29 mouse cellular contexts compared by ENCODE assay signal in genomic region chr11:35622736-35623135, GRCm38 (mm10).
DNase-seq lines count a peak whose midpoint lies in the region; ATAC-seq and TF ChIP-seq lines count a peak whose summit lies in the region.
"Had no signal": no experiment of that assay in that cellular context is flagged by ENCODE, and none has a peak within 500 bp of the region (broad histone marks: within the 10 kb centered on the region; RNA-seq: fewer than 3 reads in every experiment).

No protein-coding gene starts in this region.

- no peaks in the 10 kb centered on the region for H3K27me3 ChIP-seq in heart, embryonic 11.5 days (ENCODE audit: control insufficient read depth, insufficient read depth, low read length)
- no peaks in the 10 kb centered on the region for H3K27me3 ChIP-seq in heart, postnatal 0 days (ENCODE audit: control insufficient read depth, insufficient read depth, low read length)
- H3K27me3 ChIP-seq: embryonic facial prominence, embryonic 13.5 days; forebrain, embryonic 15.5 days; hindbrain, embryonic 15.5 days; intestine, embryonic 15.5 days; kidney, embryonic 15.5 days; Patski had no signal

- H3K4me2 ChIP-seq in heart, embryonic 11.5 days: no peak overlapping the region
- no peak overlapping the region for H3K4me2 ChIP-seq in heart, postnatal 0 days (ENCODE audit: low read depth, low read length)
- H3K4me2 ChIP-seq: embryonic facial prominence, embryonic 13.5 days; forebrain, embryonic 12.5 days; forebrain, embryonic 15.5 days; hindbrain, embryonic 12.5 days; hindbrain, embryonic 15.5 days; intestine, embryonic 15.5 days; kidney, embryonic 15.5 days had no signal

- no peak overlapping the region for H3K4me3 ChIP-seq in heart, embryonic 11.5 days (ENCODE audit: low read depth, low read length)
- H3K4me3 ChIP-seq in heart, postnatal 0 days (ENCODE audit: low read depth, low read length): no peak overlapping the region
- H3K4me3 ChIP-seq in layer of hippocampus, adult 2 months: no peak overlapping the region
- H3K4me3 ChIP-seq: embryonic facial prominence, embryonic 10.5 days; embryonic facial prominence, embryonic 13.5 days; erythroblast, embryonic 14.5 days; forebrain, embryonic 12.5 days; forebrain, embryonic 15.5 days; hindbrain, embryonic 12.5 days; hindbrain, embryonic 15.5 days; intestine, embryonic 15.5 days; kidney, embryonic 15.5 days had no signal

- H3K27ac ChIP-seq in heart, embryonic 11.5 days (ENCODE audit: low read depth, low read length): no peak overlapping the region
- no peak overlapping the region for H3K27ac ChIP-seq in heart, postnatal 0 days (ENCODE audit: low read depth)
- H3K27ac ChIP-seq in layer of hippocampus, adult 2 months: no peak overlapping the region
- H3K27ac ChIP-seq: embryonic facial prominence, embryonic 10.5 days; embryonic facial prominence, embryonic 13.5 days; forebrain, embryonic 12.5 days; forebrain, embryonic 15.5 days; hindbrain, embryonic 12.5 days; hindbrain, embryonic 15.5 days; intestine, embryonic 15.5 days; kidney, embryonic 15.5 days had no signal

- 79% methylated on average over 3 of the region's 3 CpGs for WGBS in heart, embryonic 11.5 days (ENCODE audit: insufficient replicate concordance)
- 73% methylated on average over 3 of the region's 3 CpGs for WGBS in heart, postnatal 0 days

- peak; percentile 35 for DNase-seq in gastrocnemius, adult 18-20 months (ENCODE audit: low spot score)
- DNase-seq in gastrocnemius, postnatal 10 days: no peak
- DNase-seq in heart, adult 18-20 months: peak; percentile 25 to 57
- DNase-seq in heart, postnatal 0 days (ENCODE audit: low spot score): peak; percentile 36
- DNase-seq in heart, adult 8-10 months (ENCODE audit: low spot score): no peak
- no peak for DNase-seq in layer of hippocampus, adult 2 months (ENCODE audit: low spot score in 2 of 2)
- DNase-seq in layer of hippocampus, postnatal 25 days (ENCODE audit: extremely low spot score in 1 of 2, low spot score in 1 of 2): no peak
- DNase-seq: adrenal gland, adult 2 months; adrenal gland, postnatal 14 days; cerebellum, adult 11 months; cerebellum, adult 2 months; cerebellum, adult 9-11 months; cerebellum, postnatal 25 days; embryo, embryonic 11 days; gastrocnemius, postnatal 36 days; kidney, adult 11 months; kidney, adult 8-10 months had no signal

- TF ChIP-seq EP300 in heart, postnatal 0 days (IDR thresholded peaks at IDR 0.05; ENCODE audit: low read depth): no peak

- no peaks in the 10 kb centered on the region for H3K9me3 ChIP-seq in heart, embryonic 11.5 days (replicated peaks; ENCODE audit: control insufficient read depth, low read length)
- no peaks in the 10 kb centered on the region for H3K9me3 ChIP-seq in heart, postnatal 0 days (replicated peaks; ENCODE audit: control insufficient read depth, low read length)
- H3K9me3 ChIP-seq: embryonic facial prominence, embryonic 10.5 days; embryonic facial prominence, embryonic 13.5 days; forebrain, embryonic 12.5 days; forebrain, embryonic 15.5 days; hindbrain, embryonic 12.5 days; hindbrain, embryonic 15.5 days; intestine, embryonic 15.5 days; kidney, embryonic 15.5 days had no signal

- peaks cover 15% of the 10 kb centered on the region for H3K4me1 ChIP-seq in heart, embryonic 11.5 days (ENCODE audit: control insufficient read depth, insufficient read depth, low read length)
- H3K4me1 ChIP-seq in heart, postnatal 0 days (ENCODE audit: control insufficient read depth, insufficient read depth): peaks cover 23% of the 10 kb centered on the region
- H3K4me1 ChIP-seq: forebrain, embryonic 12.5 days; forebrain, embryonic 15.5 days; intestine, embryonic 15.5 days had no signal

- H3K9ac ChIP-seq in heart, embryonic 11.5 days (ENCODE audit: low read depth, low read length): no peak overlapping the region
- H3K9ac ChIP-seq in heart, postnatal 0 days (replicated peaks; ENCODE audit: low read depth, low read length): no peak overlapping the region
- H3K9ac ChIP-seq: embryonic facial prominence, embryonic 13.5 days; forebrain, embryonic 12.5 days; forebrain, embryonic 15.5 days; hindbrain, embryonic 12.5 days; hindbrain, embryonic 15.5 days; intestine, embryonic 15.5 days; kidney, embryonic 15.5 days had no signal

- TF ChIP-seq CTCF in heart, postnatal 0 days (IDR thresholded peaks at IDR 0.05; ENCODE audit: low read depth): peak; percentile 41
- TF ChIP-seq CTCF in layer of hippocampus, adult 2 months (conservative IDR thresholded peaks at IDR 0.05): peak; percentile 23; the same call in 1 of the 2 replicates

- no peak for ATAC-seq in heart, embryonic 11.5 days (replicated peaks; ENCODE audit: insufficient number of reproducible peaks, low FRiP score, low TSS enrichment)
- ATAC-seq in heart, postnatal 0 days (ENCODE audit: insufficient read depth, low read depth): peak; percentile 28; the same call in 1 of the 2 replicates
- ATAC-seq: forebrain, embryonic 15.5 days; intestine, embryonic 15.5 days; Patski had no signal

- H3K36me3 ChIP-seq in heart, embryonic 11.5 days (ENCODE audit: control insufficient read depth, insufficient read depth, low read length): no peaks in the 10 kb centered on the region
- no peaks in the 10 kb centered on the region for H3K36me3 ChIP-seq in heart, postnatal 0 days (replicated peaks; ENCODE audit: control insufficient read depth, insufficient read depth, low read length)
- H3K36me3 ChIP-seq: forebrain, embryonic 12.5 days; forebrain, embryonic 15.5 days; G1E; hindbrain, embryonic 12.5 days; hindbrain, embryonic 15.5 days; intestine, embryonic 15.5 days; kidney, embryonic 15.5 days had no signal

Comparison
In these comparisons a context has a peak if more than half of its experiments do, and no peak if none do; other contexts are left out.
1. DNase-seq: peak in gastrocnemius, adult 18-20 months (single experiment), heart, adult 18-20 months (2 of 2) and heart, postnatal 0 days (single experiment); none in gastrocnemius, postnatal 10 days (single experiment), heart, adult 8-10 months (single experiment), layer of hippocampus, adult 2 months (0 of 2) and layer of hippocampus, postnatal 25 days (0 of 2).